Mouse (Mus musculus) adrenal gland, postnatal 10 days (tissue): ENCODE results near the gene Gm1140. TPM values are rescaled to one million over a fixed set of nuclear protein-coding genes. Genes with fewer than 3 reads are reported as not detected.
"Not testable (repeated sequence)": the region's sequence is repeated elsewhere in the genome, so short reads cannot be mapped to it uniquely, and the experiment has no call there.

ENCODE experiments used
- DNase-seq: peaks from one replicate; pipeline ENCODE4 v3.0.0; 2021; ENCODE audit warnings: mixed read lengths
- long read RNA-seq, 2 experiments: library from polyadenylated mRNA; stranded (forward); transcript quantifications; one replicate each; pipeline ENCODE4 v2.0.0; 2021
- total RNA-seq, 2 experiments: library from RNA; stranded (reverse); gene quantifications; 2 replicates each; pipeline ENCODE4 v1.2.3; 2021

Gm1140 gene
- total RNA-seq, result not detected
- long read RNA-seq, experiment 1, result 0 reads
- long read RNA-seq, experiment 2, result 0 reads

GRCm38 (mm10) chrX:67693462-67693861, at the start of gene Gm1140:
TSS of gene Gm1140 (minus strand) at chrX:67693562.
- DNase-seq, result not testable (repeated sequence)

DNA sequence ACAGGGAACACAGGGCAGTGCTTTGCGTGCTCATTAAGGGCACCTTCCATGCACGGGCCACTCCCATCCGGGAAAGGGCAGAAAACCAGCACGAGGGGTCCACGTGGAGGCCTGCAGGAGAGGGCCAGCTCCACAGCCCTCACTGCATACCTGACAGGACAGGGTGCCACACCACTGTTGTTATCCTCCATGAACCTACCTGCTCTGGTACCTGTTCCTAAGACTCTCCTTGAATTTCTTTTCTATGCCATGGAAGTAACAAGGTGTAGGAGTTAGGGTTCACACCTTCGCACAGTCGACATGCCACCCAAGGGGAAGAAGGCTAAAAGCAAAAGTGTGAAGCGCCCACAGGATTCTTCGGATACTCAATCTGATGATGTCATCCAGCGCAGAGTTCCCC, 2.0 kb upstream of the Gm1140 start, which contains the start of gene Gm14692:
TSS of gene Gm14692 (plus strand) at position 301 of the 400 bp plus-strand sequence.
- not testable (repeated sequence) for DNase-seq

Other genes with a start within 250 kb of the Gm1140 start
- not detected for gene Gm14692, start 2.1 kb upstream of the Gm1140 start, total RNA-seq
- not detected for gene 4933436I01Rik, start 227.9 kb upstream of the Gm1140 start, total RNA-seq